Mouse (Mus musculus) fibroblast of lung, adult 2 months (primary cell): ENCODE results near the gene Esrrg.

Experiments used
- DNase-seq: peaks from one replicate; pipeline ENCODE4 v3.0.0-alpha.2; 2011; ENCODE audit warnings: low read depth

The Esrrg gene

DNA sequence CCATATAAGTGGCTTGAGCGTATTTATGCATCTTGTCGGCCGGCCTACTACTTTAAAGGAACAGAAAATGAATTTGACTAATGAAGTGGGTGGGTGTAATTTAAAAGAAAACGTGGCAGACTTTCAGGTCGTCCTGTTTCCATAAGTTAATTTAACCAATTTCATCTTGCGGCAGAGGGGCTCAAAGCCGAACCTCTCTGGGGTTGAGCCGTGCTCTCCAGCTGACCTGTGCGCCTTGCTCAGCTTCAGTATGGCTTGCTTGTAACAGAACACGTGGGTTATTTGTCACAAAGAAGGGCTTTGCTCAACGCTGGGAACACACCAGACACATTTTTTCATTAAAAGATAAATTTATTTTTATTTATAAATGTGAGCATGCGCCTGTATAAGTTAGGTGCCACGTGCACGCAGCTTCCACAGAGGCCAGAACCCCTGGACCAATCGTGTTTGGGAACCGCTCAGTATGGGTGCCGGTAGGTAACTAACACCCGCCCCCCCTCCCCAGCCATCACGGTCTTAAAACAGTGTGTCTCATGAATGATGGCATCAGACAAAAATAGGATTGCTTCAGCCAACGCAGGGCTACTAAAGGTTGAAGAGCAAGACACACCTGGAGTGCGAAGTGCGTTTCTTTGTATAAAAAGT is 546.7 kb downstream of the Esrrg start:
- DNase-seq = no peak

DNA sequence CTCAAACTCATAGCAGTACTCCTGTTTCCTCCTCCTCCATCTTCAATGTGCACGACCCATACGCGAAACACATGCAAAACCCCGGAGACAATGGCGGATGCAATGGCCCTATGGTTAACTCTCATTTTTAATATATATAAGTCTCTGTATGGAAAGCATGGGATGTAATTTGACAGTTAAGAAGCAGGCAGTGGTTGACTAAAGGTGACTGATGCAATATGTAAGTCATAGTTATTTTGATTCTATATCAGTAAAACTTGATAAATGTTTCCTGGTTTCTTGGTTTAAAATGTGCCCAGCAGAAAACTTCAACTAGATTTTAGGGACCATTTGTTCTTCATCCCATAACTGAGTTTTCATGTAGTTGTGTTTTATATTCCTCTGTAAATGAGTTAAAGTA is 547.9 kb downstream of the Esrrg start:
- DNase-seq = no peak

DNA sequence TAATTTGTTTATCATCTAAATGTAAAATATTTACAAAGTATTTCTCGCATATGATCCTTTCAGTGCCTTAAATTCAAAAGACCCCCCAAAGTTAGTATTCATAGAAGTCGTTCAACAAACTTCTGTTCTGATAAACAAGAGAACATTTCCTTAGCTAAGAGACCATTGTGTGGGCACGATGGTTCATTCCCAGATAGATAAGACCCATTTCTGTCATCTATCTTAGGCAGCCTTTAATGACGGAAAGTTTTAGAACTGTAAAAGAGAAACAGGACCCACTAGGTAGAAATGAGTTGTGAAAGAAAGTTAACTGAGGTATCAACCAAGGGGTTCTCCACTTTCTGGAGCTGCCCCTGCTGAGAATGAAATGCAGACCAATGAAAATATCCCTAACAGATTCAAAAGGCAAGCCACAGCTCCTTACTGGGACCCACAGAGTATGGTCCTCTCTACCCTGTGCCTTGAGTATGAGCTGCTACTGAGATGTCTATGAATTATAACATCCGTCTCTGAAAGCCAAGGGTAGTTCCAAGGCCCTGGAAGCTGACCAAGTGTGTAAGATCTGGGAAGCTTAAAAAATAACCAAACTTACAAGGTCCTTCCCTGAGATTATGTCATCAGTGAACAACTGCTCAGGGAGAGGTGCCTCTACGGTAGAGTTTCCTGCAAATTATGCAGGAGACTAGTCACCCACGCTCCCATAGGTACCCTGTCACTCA is 548.8 kb downstream of the Esrrg start:
- DNase-seq = no peak

DNA sequence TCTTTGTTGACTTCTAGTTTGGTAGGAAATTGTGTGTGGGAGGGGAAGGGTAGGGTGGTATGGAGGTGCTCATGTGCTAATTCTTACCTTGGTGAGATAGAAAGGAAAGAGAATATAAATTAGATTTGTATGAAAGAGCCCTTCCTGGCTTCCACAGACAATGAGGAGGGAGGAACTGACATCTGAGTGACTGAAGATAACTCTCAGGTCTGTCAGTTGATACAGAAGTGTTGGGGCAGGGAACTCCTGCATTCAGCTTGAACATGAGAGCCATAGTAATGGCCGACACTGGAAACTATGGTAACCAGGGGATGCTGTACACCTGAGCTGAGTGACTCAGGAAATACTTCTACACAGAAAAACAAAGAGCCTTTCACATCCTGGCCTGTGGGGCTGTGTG is 550.1 kb downstream of the Esrrg start:
- no peak for DNase-seq

DNA sequence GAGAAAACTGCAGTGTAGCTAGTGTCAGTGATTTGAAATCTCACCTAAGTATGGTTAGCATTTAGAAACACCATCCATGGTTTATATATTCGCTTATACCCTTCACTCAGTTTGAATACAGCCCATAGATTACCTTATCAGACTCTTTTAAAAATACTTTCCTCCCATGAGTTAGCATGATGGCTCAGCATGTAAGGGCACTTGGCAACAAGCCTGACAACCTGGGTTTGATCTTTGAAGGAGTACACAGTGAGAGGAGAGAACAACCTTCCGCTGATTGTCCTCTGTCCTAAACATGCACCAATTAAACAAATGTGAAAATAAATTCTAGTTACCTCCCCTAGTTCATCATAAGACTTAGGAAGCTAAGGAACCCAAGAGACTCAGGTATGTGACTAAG is 550.5 kb downstream of the Esrrg start:
- DNase-seq = no peak

DNA sequence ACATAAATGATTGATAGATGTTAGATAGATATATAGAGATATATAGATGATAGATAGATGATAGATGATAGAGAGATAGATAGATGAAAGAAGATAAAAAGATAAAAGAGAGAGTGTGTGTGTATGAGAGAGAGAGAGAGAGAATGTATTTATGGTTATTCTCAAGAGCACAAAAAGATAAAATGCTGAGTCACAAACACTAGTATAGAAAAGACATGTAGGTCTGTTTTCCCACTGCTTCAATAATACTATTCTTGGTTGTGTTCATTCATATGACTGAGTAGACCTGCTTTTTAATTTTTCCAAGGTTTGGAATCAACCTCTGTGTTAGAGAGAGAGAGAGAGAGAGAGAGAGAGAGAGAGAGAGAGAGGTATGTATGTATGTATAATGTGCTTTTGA is 554.5 kb downstream of the Esrrg start:
- no peak for DNase-seq

DNA sequence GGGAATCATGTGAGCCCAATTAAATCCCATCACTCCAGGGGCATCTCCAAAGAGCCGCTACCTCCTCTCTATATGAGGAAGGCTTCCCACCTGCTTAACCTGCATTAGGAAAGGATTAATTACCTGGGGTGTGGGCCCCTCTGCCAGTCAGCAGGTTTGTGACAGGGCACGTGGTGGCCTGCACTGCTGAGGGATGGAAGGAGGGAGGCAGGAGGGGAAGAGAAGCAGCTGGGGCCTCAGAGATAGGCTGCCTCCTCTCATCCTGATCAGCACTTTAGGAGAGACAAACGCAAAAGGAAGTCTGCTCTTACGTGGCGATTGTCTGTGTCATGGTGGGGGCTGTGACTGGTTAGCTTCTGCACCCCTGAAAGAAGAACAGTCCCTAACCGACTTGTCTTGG is 555.7 kb downstream of the Esrrg start:
- DNase-seq = no peak

DNA sequence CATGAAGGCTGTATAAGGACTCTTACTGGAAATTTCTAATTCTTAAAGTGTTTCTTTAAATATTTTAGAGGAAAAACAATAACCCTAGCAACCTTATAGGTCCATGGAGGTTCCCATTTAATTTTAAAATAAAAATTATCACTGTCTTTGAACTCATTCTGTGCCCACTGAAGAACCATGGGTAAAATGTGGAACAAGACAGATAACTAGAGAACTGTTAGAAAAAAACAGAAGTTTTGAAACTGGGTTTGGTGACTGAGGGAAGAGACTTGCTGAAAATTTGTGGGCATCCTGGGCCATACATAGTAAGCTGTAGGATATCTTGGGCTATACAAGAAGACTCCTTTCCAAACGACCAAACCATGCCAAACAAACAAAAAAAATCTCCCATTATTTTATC is 565.3 kb downstream of the Esrrg start:
- DNase-seq = no peak

DNA sequence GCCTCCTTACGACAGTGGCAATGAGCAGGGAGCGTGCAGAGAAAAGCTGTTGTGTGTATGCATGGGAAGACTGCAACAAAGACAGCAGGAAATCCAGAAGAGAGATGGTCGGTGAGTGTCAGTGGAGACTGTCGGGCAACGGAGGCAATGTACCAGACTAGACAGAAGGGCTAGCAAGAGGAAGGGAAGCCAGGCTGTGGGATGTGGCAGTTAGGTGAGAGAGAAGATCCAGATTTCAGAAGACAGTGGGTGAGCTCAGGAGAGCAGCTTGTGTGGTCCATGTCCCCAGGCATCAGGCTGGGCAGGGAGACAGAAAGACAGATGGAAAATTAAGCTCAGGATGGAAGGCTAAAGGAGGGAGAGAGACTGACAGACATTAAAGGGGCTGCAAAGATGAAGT is 574.4 kb downstream of the Esrrg start:
- DNase-seq = no peak

DNA sequence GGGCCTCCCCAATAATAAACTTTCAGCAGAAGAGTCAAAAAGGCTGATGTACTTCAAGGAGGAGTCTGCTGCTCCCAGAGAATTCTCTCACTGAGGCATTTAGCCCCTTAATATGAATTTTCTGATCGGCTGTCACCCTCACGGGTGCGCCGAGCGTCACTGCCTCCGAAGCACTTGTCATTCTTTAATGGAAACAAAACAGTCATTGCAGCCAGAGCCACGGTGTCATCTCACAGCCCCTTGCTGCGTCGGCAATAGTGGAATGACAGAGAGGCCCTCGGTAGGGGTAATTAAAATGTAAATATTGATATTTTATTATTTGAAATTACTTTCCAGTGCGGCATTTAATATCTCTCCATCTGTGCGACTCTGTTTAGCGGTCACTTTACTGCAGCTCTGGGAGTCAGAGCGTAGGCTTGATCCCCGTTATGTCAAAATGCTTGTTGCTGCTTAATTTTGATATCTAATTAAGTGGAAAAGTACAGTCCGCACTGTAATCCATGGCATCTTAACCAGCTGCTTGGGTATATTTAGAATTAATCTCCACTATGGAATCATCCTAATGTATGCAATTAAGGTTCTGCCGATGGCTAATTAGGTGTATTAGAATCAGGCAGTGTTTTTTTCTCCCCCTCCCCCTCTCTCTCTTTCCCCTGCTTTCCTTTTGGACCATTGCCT is 578.0 kb downstream of the Esrrg start:
- DNase-seq = no peak

DNA sequence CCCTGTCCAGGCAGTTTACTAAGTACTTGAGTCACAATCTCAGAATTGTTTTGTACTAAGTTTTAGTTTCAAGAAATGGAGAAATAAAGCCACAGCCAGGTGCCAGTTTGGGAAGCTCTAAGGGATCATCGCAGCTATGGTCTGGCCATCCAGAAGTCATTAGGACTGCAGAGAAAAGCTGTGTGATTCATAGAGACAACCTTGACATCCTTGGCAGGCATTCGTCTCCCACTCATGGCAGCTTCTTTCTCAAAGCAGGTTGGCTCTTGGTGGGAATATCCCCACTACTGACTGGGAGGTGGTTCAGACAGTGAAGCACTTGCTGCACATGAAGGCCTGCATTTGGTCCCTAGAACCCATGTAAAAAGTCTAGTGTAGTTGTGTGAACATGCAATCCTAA is 584.4 kb downstream of the Esrrg start:
- no peak for DNase-seq

DNA sequence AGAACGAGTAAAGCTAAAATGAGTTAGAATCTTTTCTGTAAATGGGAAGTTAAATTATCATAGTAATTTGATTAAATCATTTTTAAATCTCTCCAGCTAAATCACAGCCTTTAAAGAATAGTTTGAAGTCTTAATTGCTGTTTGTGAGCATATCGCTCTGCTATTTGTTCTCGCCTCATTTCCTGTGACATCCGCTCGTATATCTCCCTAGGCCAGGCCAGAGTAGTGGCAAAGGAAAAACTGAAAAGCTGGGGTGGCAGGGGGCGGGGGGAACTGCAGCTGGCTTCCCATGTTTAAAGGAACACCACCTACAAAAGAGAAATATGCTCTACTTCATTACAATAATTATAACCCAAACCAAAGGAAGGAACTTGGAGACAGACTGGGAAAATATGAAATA is 598.8 kb downstream of the Esrrg start:
- DNase-seq = no peak

DNA sequence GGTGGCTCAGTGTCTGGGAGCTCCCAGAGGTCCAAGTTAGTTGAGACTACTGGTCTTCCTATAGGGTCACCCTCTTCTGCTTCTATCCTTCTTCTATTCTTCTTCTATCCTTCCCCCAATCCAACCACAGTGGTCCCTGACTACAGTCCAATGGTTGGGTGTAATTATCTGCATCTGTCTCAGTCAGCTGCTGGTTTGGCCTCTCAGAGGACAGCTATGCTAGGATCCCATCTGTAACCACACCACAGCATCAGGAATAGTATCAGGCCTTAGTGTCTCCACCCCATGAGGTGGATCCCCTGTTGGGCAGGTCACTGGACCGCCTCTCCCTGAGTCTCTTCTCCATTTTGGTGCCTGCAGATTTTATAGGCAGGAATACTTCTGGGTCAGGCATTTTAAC is 600.4 kb downstream of the Esrrg start:
- no peak for DNase-seq

DNA sequence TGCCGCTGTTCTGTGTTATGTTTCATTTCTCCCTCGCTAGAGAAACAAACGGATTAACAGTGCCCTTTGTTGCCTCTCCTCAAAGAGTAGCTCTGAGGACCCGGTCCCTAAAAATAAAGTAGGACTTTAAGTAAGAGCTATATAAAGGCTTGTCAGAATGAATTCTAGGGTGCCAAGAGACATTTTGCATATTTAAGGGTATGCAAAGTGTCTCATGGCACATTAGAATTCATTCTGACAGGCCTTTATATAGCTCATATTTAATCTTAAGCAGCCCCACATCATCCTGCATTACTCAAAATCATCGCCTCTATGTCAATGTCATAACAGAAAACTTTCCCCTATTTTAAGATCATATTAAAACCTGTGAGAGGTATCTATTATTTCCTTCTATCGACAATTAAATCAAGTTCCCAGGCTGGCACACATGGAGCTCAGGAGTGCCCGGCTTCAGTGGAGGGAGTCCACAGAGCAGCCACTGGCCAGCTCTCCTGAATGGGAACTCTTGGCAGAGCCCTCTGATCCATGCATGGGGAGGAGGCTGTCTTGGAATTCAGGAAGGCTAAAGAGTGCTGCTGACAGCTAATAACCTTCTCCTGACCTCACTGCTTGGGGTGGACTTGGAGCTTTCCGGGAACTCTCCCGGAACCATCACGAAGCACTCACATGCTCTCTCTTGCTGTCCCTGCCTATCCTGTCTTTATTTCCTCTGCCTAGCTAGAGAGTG is 606.5 kb downstream of the Esrrg start:
- no peak for DNase-seq

DNA sequence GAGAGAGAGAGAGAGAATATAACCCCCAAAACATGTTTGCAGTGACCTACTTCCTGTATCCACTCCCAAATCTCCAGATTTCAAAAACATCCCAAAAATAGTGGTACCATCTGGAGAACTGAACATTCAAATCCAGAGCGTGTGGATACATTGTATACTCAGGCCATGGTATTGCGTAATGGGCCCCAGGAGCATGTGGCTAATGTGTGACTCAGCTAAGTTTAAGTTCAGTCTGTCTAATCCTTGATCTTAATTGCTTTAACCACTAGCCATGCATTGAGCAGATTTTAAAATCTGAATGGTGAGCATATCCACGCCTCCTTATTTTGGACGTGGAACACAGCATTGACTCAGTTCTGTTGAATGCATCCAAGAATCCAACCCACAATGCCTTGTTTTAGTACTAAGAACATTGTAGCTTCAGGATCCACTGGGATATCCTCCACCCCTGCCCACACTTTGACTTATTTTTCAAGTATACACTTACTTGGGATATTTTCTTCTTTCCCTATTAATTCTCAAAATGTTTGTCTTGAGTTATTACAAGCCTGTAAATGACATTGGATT is 612.7 kb downstream of the Esrrg start:
- peak; percentile 31 for DNase-seq

DNA sequence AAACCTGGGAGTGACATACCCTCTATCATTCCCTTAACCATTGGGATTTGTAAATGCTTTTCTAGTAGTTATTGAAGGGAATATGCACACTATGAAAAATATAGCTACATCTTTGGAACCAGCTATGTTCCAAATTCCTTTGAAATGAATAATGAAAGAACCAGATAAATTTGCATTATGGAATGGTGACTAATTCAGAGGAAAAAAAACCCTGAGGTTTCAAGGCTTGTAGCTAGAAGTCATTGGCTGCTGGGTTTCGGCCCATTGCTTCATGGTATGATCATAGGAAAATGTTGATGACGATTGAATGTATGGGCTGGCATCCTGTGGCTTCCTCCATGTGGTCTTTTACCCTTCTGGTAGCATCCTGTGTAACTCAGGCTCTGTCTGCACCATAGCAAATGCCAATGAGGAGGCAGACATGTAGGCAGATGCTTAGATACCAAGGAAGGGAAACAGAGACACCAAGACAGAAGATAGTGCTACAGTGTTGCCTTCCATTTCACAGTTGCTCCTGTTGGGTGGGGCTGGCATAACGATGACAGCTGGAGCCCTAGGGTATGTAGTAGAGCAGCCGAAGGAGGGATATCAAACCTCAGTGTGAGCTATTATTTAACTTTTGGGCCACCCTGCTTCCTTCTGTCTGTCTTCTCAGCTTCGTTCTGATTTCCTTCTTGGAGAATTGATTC is 624.6 kb downstream of the Esrrg start:
- DNase-seq = no peak

DNA sequence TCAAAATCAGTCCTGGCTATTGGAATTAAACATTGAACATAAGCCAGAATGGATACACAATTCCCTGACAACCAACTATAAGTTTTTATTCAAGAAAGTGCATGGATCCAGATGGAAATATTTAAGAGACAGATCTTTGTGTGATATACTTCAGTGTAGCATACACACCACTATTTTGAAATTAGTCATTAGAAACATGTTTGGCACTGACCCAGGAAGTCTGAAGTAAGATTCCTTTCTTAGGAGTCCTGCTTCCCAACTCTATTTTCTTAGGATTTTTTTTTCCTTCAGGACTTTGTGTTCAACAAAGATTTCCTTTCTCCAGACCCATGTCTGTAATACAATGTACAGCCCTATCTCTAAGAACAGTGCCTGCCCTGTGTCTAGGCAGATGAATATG is 630.0 kb downstream of the Esrrg start:
- DNase-seq = no peak

DNA sequence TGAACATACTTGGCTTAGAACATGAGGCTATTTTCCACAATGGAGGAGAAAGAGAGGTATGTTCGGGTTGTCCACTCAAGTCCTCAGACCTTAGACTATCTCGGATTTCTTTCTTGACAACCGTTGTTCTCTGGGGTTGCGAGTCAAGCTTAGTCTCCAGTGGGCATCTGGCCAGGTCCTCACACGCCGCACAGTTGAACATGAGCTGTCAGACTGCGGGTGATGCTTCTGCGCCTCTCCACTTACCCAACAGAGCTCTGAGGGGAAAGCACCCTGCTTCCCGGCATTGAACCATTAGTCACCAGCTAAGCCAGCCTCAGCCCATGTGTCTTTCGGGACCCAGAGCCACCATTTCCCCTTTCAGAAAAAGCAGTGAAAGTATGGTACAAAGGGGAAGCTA is 633.2 kb downstream of the Esrrg start:
- no peak for DNase-seq

DNA sequence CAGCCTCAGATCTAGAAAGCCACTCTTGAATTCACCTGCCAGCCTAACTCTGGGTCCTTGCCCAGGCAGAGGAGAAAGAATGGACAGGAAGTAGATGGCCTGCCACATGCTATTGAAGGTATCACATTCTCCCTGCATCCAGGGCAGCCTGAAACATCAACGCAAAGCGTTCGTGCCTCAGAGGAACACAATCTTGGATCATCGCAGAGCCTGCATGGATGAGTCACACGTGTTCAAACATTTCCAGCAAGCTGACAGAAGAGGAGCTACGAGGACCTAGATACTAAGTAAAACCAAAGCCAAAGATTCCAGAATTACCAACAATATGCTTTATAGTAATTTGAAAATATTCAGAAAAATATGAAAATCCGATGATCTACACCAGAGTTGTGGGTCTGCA is 648.9 kb downstream of the Esrrg start:
- no peak for DNase-seq

DNA sequence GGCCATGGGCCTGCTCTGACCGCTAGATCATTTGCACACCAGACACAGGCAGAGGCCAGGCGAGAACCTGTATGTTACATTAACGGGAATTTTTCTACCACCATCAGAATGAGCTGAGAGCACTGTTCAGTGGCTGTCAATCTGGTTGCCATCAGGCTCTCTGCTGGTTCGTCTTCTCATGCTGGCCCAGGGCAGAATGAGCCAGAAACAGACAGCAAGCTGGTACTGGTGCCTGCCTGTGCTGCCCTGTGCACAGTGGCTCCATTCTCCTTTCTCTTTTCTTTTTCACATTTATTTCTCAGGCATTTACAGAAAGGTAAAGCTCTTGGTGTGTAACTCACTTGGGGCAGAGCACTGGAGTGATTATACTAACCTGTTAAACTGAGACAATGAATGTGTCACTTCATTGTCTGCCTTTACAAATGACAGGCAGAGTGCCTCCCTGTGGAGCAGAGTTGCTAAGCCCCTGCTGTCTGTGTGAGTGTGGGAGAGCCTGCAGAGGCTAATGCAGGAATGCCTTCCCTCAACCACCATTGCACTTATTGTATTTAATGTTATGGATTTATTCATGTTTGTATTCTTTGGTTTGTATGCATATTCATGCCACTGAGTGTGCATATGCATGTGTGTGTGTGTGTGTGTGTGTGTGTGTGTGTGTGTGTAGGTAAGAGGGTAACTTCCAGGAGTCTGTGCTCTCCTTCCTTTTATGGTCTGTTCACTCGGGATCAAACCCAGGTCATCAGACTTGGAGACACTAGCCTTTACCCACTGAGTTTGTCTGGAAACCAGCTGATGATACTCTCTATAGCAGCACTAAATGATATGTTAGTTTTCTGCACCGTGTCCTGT is 651.9 kb downstream of the Esrrg start:
- no peak for DNase-seq
